Mouse (Mus musculus): ENCODE measurements around the gene Bmp6. TPM values are rescaled to one million over a fixed set of nuclear protein-coding genes. Genes with fewer than 3 reads are reported as not detected.

Gene Bmp6
- polyA plus RNA-seq, 1 experiment = 2.4 TPM

- TF ChIP-seq POLR2A (IDR thresholded peaks at IDR 0.05; ENCODE audit: control insufficient read depth, low read depth, low read length) (no peak), CTCF (IDR thresholded peaks at IDR 0.05; ENCODE audit: control insufficient read depth, insufficient read depth, insufficient replicate concordance, low read depth, low read length) (no peak)
- H3K4me1 ChIP-seq (ENCODE audit: control insufficient read depth, insufficient read depth, low read length) = peaks cover 10% of the 10 kb centered on the region
- H3K4me3 ChIP-seq (ENCODE audit: control insufficient read depth, low read depth, low read length) = peak overlapping the region; percentile 19
- no peaks in the 10 kb centered on the region for H3K27me3 ChIP-seq (ENCODE audit: control insufficient read depth, insufficient read depth, low read length)
- no peak overlapping the region for H3K27ac ChIP-seq (ENCODE audit: control insufficient read depth, insufficient read depth, low read depth, low read length)
- no peaks in the 10 kb centered on the region for H3K36me3 ChIP-seq (ENCODE audit: control insufficient read depth, insufficient read depth, low read length)
Measured at GRCm38 (mm10) chr13:38450051-38450971, 105.4 kb downstream of the Bmp6 start.

GRCm38 (mm10) chr13:38451446-38451845 is 106.5 kb downstream of the Bmp6 start:
- H3K27ac ChIP-seq (ENCODE audit: control insufficient read depth, insufficient read depth, low read depth, low read length) = no peak overlapping the region
- H3K36me3 ChIP-seq (ENCODE audit: control insufficient read depth, insufficient read depth, low read length) = no peaks in the 10 kb centered on the region
- TF ChIP-seq CTCF (IDR thresholded peaks at IDR 0.05; ENCODE audit: control insufficient read depth, insufficient read depth, insufficient replicate concordance, low read depth, low read length) = no peak
- TF ChIP-seq POLR2A (IDR thresholded peaks at IDR 0.05; ENCODE audit: control insufficient read depth, low read depth, low read length) = no peak
- peaks cover 10% of the 10 kb centered on the region for H3K4me1 ChIP-seq (ENCODE audit: control insufficient read depth, insufficient read depth, low read length)
- no peak overlapping the region for H3K4me3 ChIP-seq (ENCODE audit: control insufficient read depth, low read depth, low read length)
- H3K27me3 ChIP-seq (ENCODE audit: control insufficient read depth, insufficient read depth, low read length) = no peaks in the 10 kb centered on the region

- no peaks in the 10 kb centered on the region for H3K27me3 ChIP-seq (ENCODE audit: control insufficient read depth, insufficient read depth, low read length)
- no peak for TF ChIP-seq POLR2A (IDR thresholded peaks at IDR 0.05; ENCODE audit: control insufficient read depth, low read depth, low read length)
- TF ChIP-seq CTCF (IDR thresholded peaks at IDR 0.05; ENCODE audit: control insufficient read depth, insufficient read depth, insufficient replicate concordance, low read depth, low read length) = no peak
- no peaks in the 10 kb centered on the region for H3K36me3 ChIP-seq (ENCODE audit: control insufficient read depth, insufficient read depth, low read length)
- no peaks in the 10 kb centered on the region for H3K4me1 ChIP-seq (ENCODE audit: control insufficient read depth, insufficient read depth, low read length)
- no peak overlapping the region for H3K4me3 ChIP-seq (ENCODE audit: control insufficient read depth, low read depth, low read length)
- no peak overlapping the region for H3K27ac ChIP-seq (ENCODE audit: control insufficient read depth, insufficient read depth, low read depth, low read length)
Measured at GRCm38 (mm10) chr13:38463410-38463809, 118.5 kb downstream of the Bmp6 start.

GRCm38 (mm10) chr13:38470882-38471281 is 126.0 kb downstream of the Bmp6 start:
- no peak for TF ChIP-seq CTCF (IDR thresholded peaks at IDR 0.05; ENCODE audit: control insufficient read depth, insufficient read depth, insufficient replicate concordance, low read depth, low read length)
- TF ChIP-seq POLR2A (IDR thresholded peaks at IDR 0.05; ENCODE audit: control insufficient read depth, low read depth, low read length) = no peak
- Histone ChIP-seq H3K27me3 (ENCODE audit: control insufficient read depth, insufficient read depth, low read length) (no peaks in the 10 kb centered on the region), H3K4me3 (ENCODE audit: control insufficient read depth, low read depth, low read length) (no peak overlapping the region), H3K36me3 (ENCODE audit: control insufficient read depth, insufficient read depth, low read length) (no peaks in the 10 kb centered on the region), H3K27ac (ENCODE audit: control insufficient read depth, insufficient read depth, low read depth, low read length) (no peak overlapping the region), H3K4me1 (ENCODE audit: control insufficient read depth, insufficient read depth, low read length) (no peaks in the 10 kb centered on the region)

- TF ChIP-seq POLR2A (IDR thresholded peaks at IDR 0.05; ENCODE audit: control insufficient read depth, low read depth, low read length) (no peak), CTCF (IDR thresholded peaks at IDR 0.05; ENCODE audit: control insufficient read depth, insufficient read depth, insufficient replicate concordance, low read depth, low read length) (no peak)
- Histone ChIP-seq H3K27me3 (ENCODE audit: control insufficient read depth, insufficient read depth, low read length) (no peaks in the 10 kb centered on the region), H3K4me1 (ENCODE audit: control insufficient read depth, insufficient read depth, low read length) (no peaks in the 10 kb centered on the region), H3K27ac (ENCODE audit: control insufficient read depth, insufficient read depth, low read depth, low read length) (no peak overlapping the region), H3K36me3 (ENCODE audit: control insufficient read depth, insufficient read depth, low read length) (no peaks in the 10 kb centered on the region), H3K4me3 (ENCODE audit: control insufficient read depth, low read depth, low read length) (no peak overlapping the region)
Measured at GRCm38 (mm10) chr13:38472636-38473035, 127.7 kb downstream of the Bmp6 start.

- no peak overlapping the region for H3K27ac ChIP-seq (ENCODE audit: control insufficient read depth, insufficient read depth, low read depth, low read length)
- H3K36me3 ChIP-seq (ENCODE audit: control insufficient read depth, insufficient read depth, low read length) = no peaks in the 10 kb centered on the region
- no peaks in the 10 kb centered on the region for H3K4me1 ChIP-seq (ENCODE audit: control insufficient read depth, insufficient read depth, low read length)
- TF ChIP-seq CTCF (IDR thresholded peaks at IDR 0.05; ENCODE audit: control insufficient read depth, insufficient read depth, insufficient replicate concordance, low read depth, low read length) (no peak), POLR2A (IDR thresholded peaks at IDR 0.05; ENCODE audit: control insufficient read depth, low read depth, low read length) (no peak)
- no peak overlapping the region for H3K4me3 ChIP-seq (ENCODE audit: control insufficient read depth, low read depth, low read length)
- no peaks in the 10 kb centered on the region for H3K27me3 ChIP-seq (ENCODE audit: control insufficient read depth, insufficient read depth, low read length)
Measured at GRCm38 (mm10) chr13:38473497-38473896, 128.6 kb downstream of the Bmp6 start.

- Histone ChIP-seq H3K4me1 (ENCODE audit: control insufficient read depth, insufficient read depth, low read length) (no peaks in the 10 kb centered on the region; the same call in 1 of the 2 replicates), H3K4me3 (ENCODE audit: control insufficient read depth, low read depth, low read length) (no peak overlapping the region), H3K27me3 (ENCODE audit: control insufficient read depth, insufficient read depth, low read length) (no peaks in the 10 kb centered on the region), H3K36me3 (ENCODE audit: control insufficient read depth, insufficient read depth, low read length) (no peaks in the 10 kb centered on the region), H3K27ac (ENCODE audit: control insufficient read depth, insufficient read depth, low read depth, low read length) (no peak overlapping the region)
- TF ChIP-seq CTCF (IDR thresholded peaks at IDR 0.05; ENCODE audit: control insufficient read depth, insufficient read depth, insufficient replicate concordance, low read depth, low read length) (no peak), POLR2A (IDR thresholded peaks at IDR 0.05; ENCODE audit: control insufficient read depth, low read depth, low read length) (no peak)
Measured at GRCm38 (mm10) chr13:38476936-38477335, 132.0 kb downstream of the Bmp6 start.

Measured in testis, adult 2 months (tissue).